Mouse (Mus musculus) erythroblast, embryonic 14.5 days (primary cell): ENCODE data around the gene Rab30. TPM values are rescaled to one million over a fixed set of nuclear protein-coding genes. Genes with fewer than 3 reads are reported as not detected.

Experiments
- H3K27me3 ChIP-seq: 2 replicates; pipeline ENCODE4 v1.6.1; 2012; ENCODE audit warnings: inconsistent platforms; ENCODE audit not compliant: control insufficient read depth
- H3K36me3 ChIP-seq: 2 replicates; pipeline ENCODE4 v1.6.1; 2012; ENCODE audit warnings: mild to moderate bottlenecking, inconsistent platforms; ENCODE audit not compliant: control insufficient read depth
- H3K4me1 ChIP-seq: 2 replicates; pipeline ENCODE4 v1.6.1; 2012; ENCODE audit warnings: inconsistent platforms; ENCODE audit not compliant: control insufficient read depth
- H3K4me3 ChIP-seq: replicated peaks from 2 replicates; pipeline ENCODE3; 2012; ENCODE audit warnings: moderate library complexity, mild to moderate bottlenecking, inconsistent platforms
- H3K9me3 ChIP-seq: 2 replicates; pipeline ENCODE4 v1.6.1; 2012; ENCODE audit warnings: low read length, inconsistent platforms, mixed read lengths; ENCODE audit not compliant: control insufficient read depth
- GATA1 ChIP-seq: IDR thresholded peaks from 2 replicates; pipeline ENCODE4 v1.6.1; 2012; ENCODE audit warnings: low read length, inconsistent platforms, mixed read lengths
- TAL1 ChIP-seq: IDR thresholded peaks from 3 replicates; pipeline ENCODE4 v1.6.1; 2012; ENCODE audit warnings: low read length, inconsistent platforms, mixed read lengths
- polyA plus RNA-seq: library from polyadenylated mRNA; stranded (reverse); fragments of >175 nt; gene quantifications from 2 replicates; pipeline ENCODE4 v1.2.3, GENCODE M21; 2012

The Rab30 gene
- polyA plus RNA-seq, 1 experiment = 0.18 TPM

- Histone ChIP-seq H3K36me3 (no peaks in the 10 kb centered on the region), H3K4me1 (no peaks in the 10 kb centered on the region; the same call in 1 of the 2 replicates), H3K4me3 (no peak overlapping the region), H3K27me3 (no peaks in the 10 kb centered on the region), H3K9me3 (no peaks in the 10 kb centered on the region)
- TF ChIP-seq GATA1 (no peak), TAL1 (no peak)
Observed at GRCm38 (mm10) chr7:92817886-92818285, 76.5 kb downstream of the Rab30 start.

GRCm38 (mm10) chr7:92819656-92820055 lies 78.3 kb downstream of the Rab30 start:
- H3K4me1 ChIP-seq = no peaks in the 10 kb centered on the region; the same call in 1 of the 2 replicates
- H3K9me3 ChIP-seq = no peaks in the 10 kb centered on the region
- no peaks in the 10 kb centered on the region for H3K27me3 ChIP-seq
- H3K4me3 ChIP-seq = no peak overlapping the region
- no peaks in the 10 kb centered on the region for H3K36me3 ChIP-seq
- no peak for TF ChIP-seq TAL1
- no peak for TF ChIP-seq GATA1

- Histone ChIP-seq H3K27me3 (no peaks in the 10 kb centered on the region), H3K4me1 (no peaks in the 10 kb centered on the region; the same call in 1 of the 2 replicates), H3K9me3 (no peaks in the 10 kb centered on the region), H3K36me3 (no peaks in the 10 kb centered on the region), H3K4me3 (no peak overlapping the region)
- TF ChIP-seq TAL1 (no peak), GATA1 (no peak)
Observed at GRCm38 (mm10) chr7:92820410-92820809, 79.0 kb downstream of the Rab30 start.

- H3K4me3 ChIP-seq = no peak overlapping the region
- no peaks in the 10 kb centered on the region for H3K27me3 ChIP-seq
- no peaks in the 10 kb centered on the region; the same call in 1 of the 2 replicates for H3K4me1 ChIP-seq
- no peaks in the 10 kb centered on the region for H3K36me3 ChIP-seq
- no peak for TF ChIP-seq GATA1
- no peak for TF ChIP-seq TAL1
- no peaks in the 10 kb centered on the region for H3K9me3 ChIP-seq
Observed at GRCm38 (mm10) chr7:92820941-92821465, 79.6 kb downstream of the Rab30 start.

- Histone ChIP-seq H3K4me1 (no peaks in the 10 kb centered on the region; the same call in 1 of the 2 replicates), H3K4me3 (no peak overlapping the region), H3K9me3 (no peaks in the 10 kb centered on the region), H3K27me3 (no peaks in the 10 kb centered on the region), H3K36me3 (no peaks in the 10 kb centered on the region)
- TF ChIP-seq GATA1 = no peak
Observed at GRCm38 (mm10) chr7:92821871-92822270, 80.5 kb downstream of the Rab30 start.

- TF ChIP-seq GATA1 = no peak
- no peak for TF ChIP-seq TAL1
- H3K36me3 ChIP-seq = no peaks in the 10 kb centered on the region
Observed at GRCm38 (mm10) chr7:92822409-92823101, 81.2 kb downstream of the Rab30 start.

GRCm38 (mm10) chr7:92826248-92826647 lies 84.8 kb downstream of the Rab30 start:
- Histone ChIP-seq H3K36me3 (no peaks in the 10 kb centered on the region), H3K4me1 (no peaks in the 10 kb centered on the region), H3K9me3 (no peaks in the 10 kb centered on the region), H3K4me3 (no peak overlapping the region), H3K27me3 (no peaks in the 10 kb centered on the region)
- TF ChIP-seq TAL1 (no peak), GATA1 (no peak)

More at GRCm38 (mm10) chr7:92822409-92823101, 81.2 kb downstream of the Rab30 start:
- Histone ChIP-seq H3K4me1 (no peaks in the 10 kb centered on the region; the same call in 1 of the 2 replicates), H3K4me3 (no peak overlapping the region), H3K27me3 (no peaks in the 10 kb centered on the region), H3K9me3 (no peaks in the 10 kb centered on the region)

GRCm38 (mm10) chr7:92827981-92828380 lies 86.6 kb downstream of the Rab30 start:
- no peak for TF ChIP-seq GATA1
- TF ChIP-seq TAL1 = no peak
- Histone ChIP-seq H3K4me1 (no peaks in the 10 kb centered on the region), H3K4me3 (no peak overlapping the region)

GRCm38 (mm10) chr7:92832395-92832794 lies 91.0 kb downstream of the Rab30 start:
- no peaks in the 10 kb centered on the region for H3K4me1 ChIP-seq
- H3K27me3 ChIP-seq = no peaks in the 10 kb centered on the region
- H3K4me3 ChIP-seq = no peak overlapping the region
- peaks cover 4% of the 10 kb centered on the region for H3K36me3 ChIP-seq
- H3K9me3 ChIP-seq = no peaks in the 10 kb centered on the region
- TF ChIP-seq GATA1 (no peak), TAL1 (no peak)

More at GRCm38 (mm10) chr7:92827981-92828380, 86.6 kb downstream of the Rab30 start:
- H3K9me3 ChIP-seq = no peaks in the 10 kb centered on the region
- H3K27me3 ChIP-seq = no peaks in the 10 kb centered on the region
- no peaks in the 10 kb centered on the region for H3K36me3 ChIP-seq
